Mouse (Mus musculus) hindbrain, postnatal 0 days (tissue): ENCODE results near the gene Nfkbil1. TPM values are rescaled to one million over a fixed set of nuclear protein-coding genes. Genes with fewer than 3 reads are reported as not detected.

Experiments
- ATAC-seq: fragments of 200-750 bp; cut with Nextera tagmentation; 2 replicates; pipeline ENCODE4 v1.8.0; 2017; ENCODE audit warnings: mild to moderate bottlenecking, moderate TSS enrichment, moderate library complexity
- DNase-seq: peaks from one replicate; pipeline ENCODE4 v3.0.0-alpha.2; 2015; ENCODE audit warnings: low spot score
- H3K27ac ChIP-seq: fragments of 300-500 bp; sonication (generic); 2 replicates; pipeline ENCODE4 v1.5.1; 2014; ENCODE audit warnings: mild to moderate bottlenecking
- H3K27me3 ChIP-seq: fragments of 300-500 bp; sonication (generic); 2 replicates; pipeline ENCODE4 v1.6.1; 2014; ENCODE audit warnings: low read length, mixed read lengths; ENCODE audit not compliant: insufficient read depth
- H3K36me3 ChIP-seq: fragments of 300-500 bp; sonication (generic); 2 replicates; pipeline ENCODE4 v1.6.1; 2014; ENCODE audit warnings: low read length, mixed read lengths; ENCODE audit not compliant: insufficient read depth
- H3K4me1 ChIP-seq: fragments of 300-500 bp; sonication (generic); 2 replicates; pipeline ENCODE4 v1.6.1; 2014; ENCODE audit warnings: antibody characterized with exemption, low read length, mixed read lengths; ENCODE audit not compliant: insufficient read depth
- H3K4me2 ChIP-seq: fragments of 300-500 bp; sonication (generic); 2 replicates; pipeline ENCODE4 v1.6.1; 2014; ENCODE audit warnings: low read depth, mild to moderate bottlenecking, low read length, moderate library complexity, mixed read lengths
- H3K4me3 ChIP-seq: fragments of 300-500 bp; sonication (generic); 2 replicates; pipeline ENCODE4 v1.5.1; 2014; ENCODE audit warnings: low read length
- H3K9ac ChIP-seq: fragments of 300-500 bp; sonication (generic); replicated peaks from 2 replicates; pipeline ENCODE4 v1.6.1; 2014; ENCODE audit warnings: mild to moderate bottlenecking, low read length, moderate library complexity, mixed read lengths
- H3K9me3 ChIP-seq: fragments of 300-500 bp; sonication (generic); 2 replicates; pipeline ENCODE4 v1.6.1; 2016; ENCODE audit warnings: low read length, mixed read lengths
- CTCF ChIP-seq: IDR thresholded peaks from 2 replicates; pipeline ENCODE4 v1.5.1; 2016; ENCODE audit warnings: antibody characterized with exemption, control low read depth, low read depth
- WGBS: fragments of 180-500 bp; shearing (Covaris S2); extraction: QIAGEN DNeasy Blood & Tissue Kit; methylation state at CpG from one replicate; pipeline ENCODE4 v1.1.7; 2014; 5-methylcytosine and 5-hydroxymethylcytosine counted together
- polyA plus RNA-seq: library from polyadenylated mRNA; unstranded; fragments of >200 nt; fragmentation: Nextera tagmentation; extraction: Ambion mirVana; gene quantifications from 2 replicates; pipeline ENCODE4 v1.2.1, GENCODE M21; 2015
- total RNA-seq: library from RNA; depleted of rRNA; stranded (reverse); fragments of >200 nt; gene quantifications from 2 replicates; pipeline ENCODE4 v1.2.3, GENCODE M21; 2014; rRNA removed

Gene Nfkbil1
- 15.5 and 15.9 TPM in 2 replicates for total RNA-seq
- 11.4 and 12.9 TPM in 2 replicates for polyA plus RNA-seq

DNA sequence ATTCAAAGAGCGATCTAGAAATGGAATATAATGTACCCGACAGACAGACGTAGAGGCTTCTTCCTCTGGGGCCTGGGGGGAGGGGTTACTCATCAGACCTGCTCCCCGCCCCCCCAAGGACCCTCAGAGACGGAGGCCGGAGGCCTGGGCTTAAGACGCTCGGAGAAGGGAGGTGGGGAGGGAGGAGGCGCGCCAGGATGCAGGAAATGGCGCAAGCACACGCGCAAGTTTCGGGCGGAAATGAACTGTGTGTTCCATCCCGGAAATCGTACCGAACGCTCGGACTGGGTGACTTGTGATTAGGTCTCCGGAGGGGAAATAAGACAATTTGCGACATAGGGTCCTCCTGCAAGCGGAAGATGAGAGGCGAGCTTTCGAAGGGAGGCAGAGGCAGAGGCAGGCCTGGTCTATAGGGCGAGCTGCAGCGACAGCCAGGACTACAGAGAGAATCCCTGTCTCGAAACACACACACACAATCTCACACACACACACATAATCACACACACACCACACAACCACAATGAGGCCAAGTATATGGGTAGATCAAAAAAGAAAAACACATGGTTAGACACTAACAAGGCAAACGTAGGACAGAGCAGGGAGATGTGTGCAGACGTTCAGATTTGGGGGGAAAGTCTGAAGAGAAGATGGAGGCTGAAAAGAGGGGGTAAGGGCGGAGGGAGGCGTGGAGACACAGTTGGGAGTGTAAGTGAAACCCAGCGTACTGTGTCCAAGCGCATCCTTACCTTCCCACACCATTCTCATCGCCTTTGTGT, at the start of gene Nfkbil1:
Gene Nfkbil1, minus strand, starts transcription at position 179 of the 776 bp plus-strand sequence.
- Histone ChIP-seq H3K4me2 (peak within 1 kb of the TSS; percentile 87), H3K27ac (peak within 1 kb of the TSS; percentile 98), H3K9me3 (no peaks in the 10 kb centered on the region), H3K4me3 (peak within 1 kb of the TSS; percentile 54), H3K27me3 (no peaks in the 10 kb centered on the region), H3K4me1 (peaks cover 4% of the 10 kb centered on the region; the same call in 1 of the 2 replicates), H3K9ac (peak within 1 kb of the TSS; percentile 77), H3K36me3 (peaks cover 12% of the 10 kb centered on the region)
- under 1% methylated on average over 35 of the region's 35 CpGs for WGBS
- ATAC-seq, result peak; percentile 81
- no peak for TF ChIP-seq CTCF
- peak; percentile 98 for DNase-seq

DNA sequence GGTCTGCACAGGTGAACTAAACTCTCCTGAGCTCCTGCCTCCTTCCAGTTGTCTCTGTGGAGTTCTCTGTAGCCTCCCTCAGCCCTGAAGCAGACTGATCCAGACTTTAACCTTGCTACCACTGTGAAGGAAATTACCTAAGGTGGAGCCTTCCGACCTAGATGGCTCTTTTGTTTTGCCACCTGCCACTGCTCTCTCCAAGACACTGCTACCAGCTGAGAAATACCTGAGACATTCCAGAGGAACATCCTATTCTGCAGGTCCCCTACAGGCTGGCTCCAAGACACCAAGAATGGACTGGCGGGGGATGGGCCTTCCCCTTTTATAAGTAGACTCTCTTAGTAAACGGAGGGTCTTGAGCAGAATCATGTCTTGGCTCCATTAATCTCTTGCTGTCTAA, 44.7 kb upstream of the Nfkbil1 start:
- no peak for TF ChIP-seq CTCF
- DNase-seq, result no peak
- Histone ChIP-seq H3K27ac (no peak overlapping the region), H3K27me3 (peaks cover 5% of the 10 kb centered on the region; the same call in 1 of the 2 replicates), H3K9me3 (no peaks in the 10 kb centered on the region), H3K9ac (no peak overlapping the region), H3K4me3 (no peak overlapping the region), H3K36me3 (no peaks in the 10 kb centered on the region), H3K4me1 (no peaks in the 10 kb centered on the region), H3K4me2 (no peak overlapping the region)
- WGBS, result 74% methylated on average over 3 of the region's 3 CpGs
- no peak for ATAC-seq

DNA sequence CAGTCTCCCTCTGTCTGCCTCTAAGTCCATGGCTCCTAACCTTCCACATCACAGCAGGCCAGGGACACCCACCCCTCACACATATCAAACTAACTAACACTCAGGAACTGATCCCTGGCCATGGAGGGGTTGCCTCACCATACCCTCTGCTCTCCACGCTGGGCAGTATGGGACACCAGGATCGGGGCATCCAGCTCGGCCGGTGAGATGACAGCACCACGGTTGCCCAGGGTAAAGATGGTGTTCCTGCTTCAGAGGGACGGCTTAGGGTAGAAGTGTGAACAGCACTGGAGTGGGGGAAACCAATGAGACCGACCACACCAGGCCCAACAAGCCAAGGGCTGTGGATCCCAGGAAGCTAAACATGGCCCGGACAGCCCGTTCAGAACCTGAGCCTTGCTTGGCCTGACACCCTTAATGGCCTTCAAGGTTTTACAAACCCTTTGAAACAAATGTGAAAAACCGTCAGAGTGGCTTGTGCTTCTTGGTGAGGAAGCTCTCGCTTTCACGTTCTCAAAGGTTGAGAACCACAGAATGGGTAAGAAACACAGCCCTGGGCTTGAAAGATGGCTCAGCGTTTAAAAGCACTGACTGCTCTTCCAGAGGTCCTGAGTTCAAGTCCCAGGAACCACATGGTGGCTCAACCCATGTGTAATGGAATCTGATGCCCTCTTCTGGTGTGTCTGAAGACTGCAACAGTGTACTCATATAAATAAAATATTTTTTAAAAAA, 43.5 kb upstream of the Nfkbil1 start:
- H3K4me2 ChIP-seq, result no peak overlapping the region
- H3K36me3 ChIP-seq, result no peaks in the 10 kb centered on the region
- no peak overlapping the region for H3K9ac ChIP-seq
- H3K4me1 ChIP-seq, result no peaks in the 10 kb centered on the region
- peaks cover 8% of the 10 kb centered on the region; the same call in 1 of the 2 replicates for H3K27me3 ChIP-seq
- no peak overlapping the region for H3K27ac ChIP-seq
- TF ChIP-seq CTCF, result no peak
- DNase-seq (no peak), ATAC-seq (no peak)
- WGBS, result 88% methylated on average over 13 of the region's 13 CpGs
- no peaks in the 10 kb centered on the region for H3K9me3 ChIP-seq
- H3K4me3 ChIP-seq, result no peak overlapping the region

DNA sequence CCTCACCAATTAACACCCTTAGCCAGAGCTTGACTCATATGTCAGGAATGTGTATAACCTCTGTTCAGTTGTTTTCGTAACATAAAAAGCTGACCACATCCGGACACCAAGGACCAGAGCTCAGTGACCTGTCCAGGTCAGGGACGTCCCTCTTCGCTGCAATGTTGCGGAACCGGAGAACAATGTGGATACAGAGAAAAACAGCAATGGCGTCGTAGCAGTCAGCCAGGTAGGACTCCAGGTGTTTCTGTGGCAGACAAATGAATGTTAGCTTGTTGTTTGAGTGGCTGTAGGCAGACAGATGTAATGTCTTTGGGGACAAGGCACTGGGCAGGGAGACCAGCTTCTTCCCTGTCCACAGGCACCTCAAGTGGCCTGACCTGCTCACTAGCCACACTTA, 42.5 kb upstream of the Nfkbil1 start:
- WGBS, result 87% methylated on average over 8 of the region's 8 CpGs
- Histone ChIP-seq H3K9ac (no peak overlapping the region), H3K4me2 (no peak overlapping the region), H3K4me1 (no peaks in the 10 kb centered on the region), H3K36me3 (no peaks in the 10 kb centered on the region), H3K4me3 (no peak overlapping the region), H3K27me3 (peaks cover 8% of the 10 kb centered on the region; the same call in 1 of the 2 replicates), H3K9me3 (peaks cover 1% of the 10 kb centered on the region; the same call in 1 of the 2 replicates), H3K27ac (no peak overlapping the region)
- ATAC-seq (no peak), DNase-seq (no peak)
- no peak for TF ChIP-seq CTCF

DNA sequence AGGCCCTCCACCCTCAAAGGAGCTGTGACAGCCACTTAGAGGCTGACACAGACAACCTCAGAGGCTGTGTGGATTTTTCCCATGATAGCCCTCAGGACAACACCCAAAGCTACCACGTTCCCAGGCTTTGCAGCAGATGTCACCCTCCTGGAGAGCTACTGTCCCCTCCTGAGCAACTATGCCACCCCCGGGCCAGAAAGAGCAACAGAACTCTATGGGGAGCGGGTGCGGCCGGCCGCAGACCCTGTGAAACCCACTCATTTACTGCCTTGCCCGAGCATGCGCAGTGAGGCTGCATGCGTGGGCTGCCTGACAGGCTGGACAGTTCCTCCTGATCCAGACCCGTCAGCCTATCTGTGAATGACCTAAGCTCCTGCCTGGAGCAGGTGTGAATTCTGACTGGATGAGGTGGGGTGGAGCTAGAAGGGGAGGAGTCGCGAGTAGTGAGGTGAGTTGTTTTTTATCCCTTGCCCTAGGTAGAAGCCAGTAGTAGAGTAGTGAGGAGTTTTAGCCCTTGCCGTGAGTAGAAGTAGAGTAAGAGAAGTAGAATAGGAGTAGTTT, 40.8 kb upstream of the Nfkbil1 start:
- ATAC-seq (no peak), DNase-seq (no peak)
- Histone ChIP-seq H3K36me3 (no peaks in the 10 kb centered on the region), H3K9me3 (peaks cover 4% of the 10 kb centered on the region; the same call in 1 of the 2 replicates), H3K4me1 (no peaks in the 10 kb centered on the region), H3K9ac (no peak overlapping the region), H3K27me3 (peaks cover 8% of the 10 kb centered on the region; the same call in 1 of the 2 replicates), H3K27ac (no peak overlapping the region), H3K4me3 (no peak overlapping the region), H3K4me2 (peak overlapping the region; percentile 28; the same call in 1 of the 2 replicates)
- 26% methylated on average over 13 of the region's 13 CpGs for WGBS
- TF ChIP-seq CTCF, result no peak

DNA sequence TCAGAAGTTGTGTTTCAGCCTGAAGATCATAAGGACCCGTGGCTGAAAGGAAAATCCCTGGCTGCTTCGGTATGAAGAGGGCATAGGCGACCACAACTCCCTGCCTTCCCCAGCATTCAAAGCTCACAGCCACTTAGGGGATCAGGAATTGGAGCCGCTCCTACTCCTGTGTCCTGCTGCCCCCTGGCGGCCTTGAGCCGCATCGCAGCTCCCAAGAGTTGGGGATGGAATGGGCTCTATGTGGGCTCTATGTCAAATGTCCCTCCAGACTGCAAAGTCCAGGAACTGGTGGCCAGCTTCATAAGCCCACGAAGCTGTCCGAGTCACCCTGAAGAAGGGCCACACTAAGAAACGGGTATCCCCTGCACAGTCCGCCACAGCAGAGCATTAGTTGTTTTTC, 39.2 kb upstream of the Nfkbil1 start:
- H3K4me3 ChIP-seq, result no peak overlapping the region
- peak; percentile 96 for TF ChIP-seq CTCF
- H3K9ac ChIP-seq, result no peak overlapping the region
- DNase-seq (peak; percentile 81), ATAC-seq (peak; percentile 76)
- peaks cover 4% of the 10 kb centered on the region; the same call in 1 of the 2 replicates for H3K9me3 ChIP-seq
- H3K36me3 ChIP-seq, result no peaks in the 10 kb centered on the region
- H3K27me3 ChIP-seq, result peaks cover 8% of the 10 kb centered on the region; the same call in 1 of the 2 replicates
- H3K27ac ChIP-seq, result no peak overlapping the region
- no peak overlapping the region for H3K4me2 ChIP-seq
- WGBS, result 5% methylated on average over 11 of the region's 11 CpGs
- H3K4me1 ChIP-seq, result no peaks in the 10 kb centered on the region
